Mouse (Mus musculus) activated CD4-positive, CD25-positive, alpha-beta regulatory T cell, adult 4 months (primary cell): Measurements from ENCODE around the gene Gm10320. TPM values are rescaled to one million over a fixed set of nuclear protein-coding genes. Genes with fewer than 3 reads are reported as not detected.

Source experiments
- ATAC-seq: one replicate; pipeline ENCODE4 v1.8.0; 2017
- polyA plus RNA-seq, 2 experiments: library from polyadenylated mRNA; unstranded; fragments of 100-300 nt; shearing (Covaris generic); gene quantifications; one replicate each; pipeline ENCODE4 v1.2.1; 2017

Gene Gm10320
- polyA plus RNA-seq, 2 experiments from 2014 or later = 1.3 TPM; not detected in 1

DNA sequence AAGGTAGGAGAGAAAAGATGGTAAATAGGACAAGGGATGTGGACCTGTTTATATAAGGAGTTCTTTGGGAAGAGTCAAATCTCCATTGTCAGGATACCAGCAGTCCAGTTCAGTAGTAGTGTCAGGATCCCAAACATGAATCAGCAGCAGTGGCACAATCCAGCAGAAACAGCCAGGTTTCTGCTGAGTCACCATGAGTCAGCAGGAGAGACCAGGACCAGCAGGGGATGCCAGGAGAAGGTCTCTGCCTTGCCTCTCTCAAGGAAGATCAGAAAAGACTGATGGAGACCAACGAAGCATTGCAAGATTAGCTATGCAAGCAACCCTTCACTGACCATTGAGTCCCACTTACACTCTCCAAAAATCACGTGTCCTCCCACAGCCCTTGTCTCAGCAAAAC lies 35.4 kb downstream of the Gm10320 start:
- ATAC-seq = no peak

DNA sequence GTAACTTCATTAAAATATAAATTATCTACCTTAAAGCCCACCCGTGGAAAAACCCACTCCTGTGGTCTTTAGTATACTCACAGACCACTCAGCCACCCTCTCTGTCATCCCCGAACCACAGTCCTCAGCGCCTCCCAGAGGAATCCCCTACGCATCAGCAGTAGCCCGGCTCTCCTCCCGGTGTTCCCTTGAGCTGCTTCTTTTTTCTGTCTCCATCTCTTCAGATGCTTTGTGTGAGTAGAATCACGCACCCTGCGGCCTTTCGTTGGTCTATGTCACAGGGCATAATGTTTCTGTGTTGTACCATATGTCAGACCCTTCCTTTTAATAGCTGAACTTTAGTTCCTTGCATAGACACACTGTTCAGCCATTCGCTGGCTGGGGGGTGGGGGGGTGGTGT lies 36.2 kb downstream of the Gm10320 start:
- no peak for ATAC-seq

DNA sequence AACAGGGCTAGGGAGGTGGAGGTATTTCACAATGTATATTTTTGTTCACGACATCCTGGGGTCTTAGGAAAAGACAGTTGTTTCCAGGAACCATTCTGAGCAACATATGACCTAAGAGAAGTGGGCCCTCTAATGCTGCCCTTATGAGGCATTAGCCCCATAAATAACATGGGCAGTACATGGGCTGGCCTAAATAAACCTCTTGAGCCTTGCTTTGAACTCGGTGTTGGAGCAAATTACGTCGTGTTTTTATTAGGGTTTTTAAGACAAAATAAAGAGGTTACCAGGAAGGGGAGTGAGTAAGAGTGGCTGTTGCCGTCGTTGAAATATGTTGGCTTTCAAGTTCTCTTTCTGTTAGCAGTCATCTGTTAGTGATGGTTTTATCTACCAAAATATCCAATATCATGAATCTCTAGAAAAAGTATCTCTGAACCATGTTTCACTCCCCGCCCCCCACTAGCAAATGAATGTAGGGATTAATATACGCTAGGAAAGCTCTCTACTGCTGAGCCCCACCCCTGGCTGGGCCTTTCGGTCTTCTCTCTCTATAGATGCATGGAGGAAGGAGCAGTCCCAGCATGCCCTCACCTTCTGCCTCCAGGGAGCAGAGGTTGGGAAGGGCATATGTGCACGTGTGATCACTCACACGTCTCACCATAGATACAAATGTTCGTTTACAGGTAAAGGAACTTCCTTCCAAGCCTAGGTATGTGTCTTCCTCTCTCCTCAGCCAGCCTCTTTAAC lies 37.4 kb downstream of the Gm10320 start:
- ATAC-seq = no peak

DNA sequence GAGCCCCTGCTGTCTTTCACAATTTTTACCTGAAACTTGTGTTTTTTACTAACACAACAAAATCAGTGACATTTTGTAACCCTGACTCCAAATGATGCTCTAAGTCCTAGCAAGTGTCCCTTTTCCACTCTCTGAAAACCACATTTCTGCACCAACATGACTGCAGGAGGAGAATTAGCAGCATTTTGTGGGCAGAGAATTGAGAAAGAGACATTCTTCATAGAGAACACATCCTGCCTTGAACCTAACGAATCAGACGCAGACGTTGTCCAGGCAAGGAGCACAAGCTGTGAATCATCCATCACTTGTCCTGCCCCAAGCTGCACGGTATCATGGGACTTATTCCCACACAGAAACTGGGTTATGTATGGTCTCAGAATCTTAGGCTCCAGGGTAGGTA lies 38.7 kb downstream of the Gm10320 start:
- ATAC-seq = no peak

DNA sequence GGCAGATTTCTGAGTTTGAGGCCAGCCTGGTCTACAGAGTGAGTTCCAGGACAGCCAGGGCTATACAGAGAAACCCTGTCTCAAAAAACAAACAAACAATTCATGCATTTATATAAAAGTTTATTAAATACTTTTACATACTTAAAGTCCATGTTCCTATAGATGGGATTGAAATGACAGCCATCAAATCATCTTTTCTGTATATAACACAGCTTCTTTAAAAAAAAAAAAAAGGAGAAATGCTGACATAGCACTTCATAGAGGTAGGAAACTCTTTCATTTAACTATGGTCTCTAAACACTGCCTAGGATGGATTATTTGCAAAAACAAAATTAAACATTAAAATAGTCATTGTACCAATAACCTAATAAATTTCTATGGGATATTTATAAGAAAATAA lies 43.1 kb downstream of the Gm10320 start:
- ATAC-seq = no peak

DNA sequence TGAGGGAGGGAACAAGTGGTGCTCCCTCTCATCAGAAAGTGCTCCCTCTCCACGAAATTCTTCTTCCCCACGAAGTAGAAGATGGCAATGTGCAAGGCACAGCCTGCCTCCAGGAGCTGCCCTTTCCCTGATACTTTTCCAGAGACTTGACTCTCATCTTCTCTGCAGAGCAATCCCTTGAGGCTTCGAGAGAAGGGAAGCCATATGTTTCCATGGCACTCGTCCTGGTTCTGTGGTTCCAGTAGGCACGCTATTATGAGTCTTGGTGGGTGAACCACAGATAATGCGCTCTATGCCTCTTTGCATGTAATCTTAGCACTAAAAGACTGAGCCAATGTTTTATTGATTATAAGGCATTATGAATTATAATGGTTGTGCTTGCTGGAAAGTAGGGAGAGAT lies 44.1 kb downstream of the Gm10320 start:
- no peak for ATAC-seq

DNA sequence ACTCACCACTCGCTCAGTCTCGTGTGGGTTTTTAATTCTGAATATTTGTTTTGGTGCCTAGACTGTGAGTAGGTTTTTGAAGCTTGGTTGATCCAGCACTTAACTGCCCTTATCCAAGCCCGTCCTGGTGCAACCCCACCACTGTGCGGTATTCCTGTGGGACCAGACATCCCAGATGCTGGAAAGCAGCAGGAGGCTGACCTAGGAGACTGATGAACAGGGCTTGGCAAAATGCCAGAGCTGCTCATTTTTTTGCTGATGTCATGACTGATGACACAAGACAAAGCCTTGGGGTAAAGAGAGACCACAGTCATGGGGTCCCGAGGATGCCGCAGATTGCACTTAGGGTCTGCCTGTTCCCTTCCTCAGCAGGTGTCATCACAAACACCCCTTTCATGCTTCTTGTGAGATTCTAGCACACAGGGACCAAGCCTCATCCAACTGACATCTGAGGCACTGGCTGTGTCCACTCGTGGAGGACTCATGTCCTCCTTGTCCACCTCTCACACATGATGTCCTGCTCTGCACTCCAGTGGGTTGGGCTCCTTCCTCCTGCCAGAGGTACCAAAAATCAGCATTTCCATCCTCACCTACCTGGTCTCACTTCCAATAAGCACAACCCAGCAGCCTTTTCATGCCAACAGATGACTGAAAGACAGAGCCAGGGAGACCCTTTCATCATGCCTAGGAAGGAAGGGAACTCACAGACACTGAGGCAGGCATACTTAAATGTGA lies 46.2 kb downstream of the Gm10320 start:
- ATAC-seq = no peak

DNA sequence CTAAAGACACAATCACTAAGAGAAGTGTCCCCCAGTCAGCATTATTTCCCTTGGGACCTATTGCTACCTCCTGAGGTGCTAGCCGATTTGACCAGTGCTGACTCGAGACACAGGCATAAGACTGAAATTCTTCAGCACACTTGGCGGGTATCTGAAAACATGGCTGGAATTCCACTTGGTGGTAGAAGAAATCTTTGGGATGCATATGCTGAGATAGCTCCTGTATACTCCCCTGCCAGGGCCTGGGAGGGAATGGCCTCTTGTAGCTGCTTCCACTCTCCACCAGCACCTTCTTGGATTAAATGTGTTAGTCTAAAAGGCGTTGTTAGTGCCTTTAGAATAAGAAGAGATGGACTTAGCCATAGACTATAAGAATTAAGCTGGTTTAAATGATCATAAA lies 50.8 kb downstream of the Gm10320 start:
- ATAC-seq = no peak

DNA sequence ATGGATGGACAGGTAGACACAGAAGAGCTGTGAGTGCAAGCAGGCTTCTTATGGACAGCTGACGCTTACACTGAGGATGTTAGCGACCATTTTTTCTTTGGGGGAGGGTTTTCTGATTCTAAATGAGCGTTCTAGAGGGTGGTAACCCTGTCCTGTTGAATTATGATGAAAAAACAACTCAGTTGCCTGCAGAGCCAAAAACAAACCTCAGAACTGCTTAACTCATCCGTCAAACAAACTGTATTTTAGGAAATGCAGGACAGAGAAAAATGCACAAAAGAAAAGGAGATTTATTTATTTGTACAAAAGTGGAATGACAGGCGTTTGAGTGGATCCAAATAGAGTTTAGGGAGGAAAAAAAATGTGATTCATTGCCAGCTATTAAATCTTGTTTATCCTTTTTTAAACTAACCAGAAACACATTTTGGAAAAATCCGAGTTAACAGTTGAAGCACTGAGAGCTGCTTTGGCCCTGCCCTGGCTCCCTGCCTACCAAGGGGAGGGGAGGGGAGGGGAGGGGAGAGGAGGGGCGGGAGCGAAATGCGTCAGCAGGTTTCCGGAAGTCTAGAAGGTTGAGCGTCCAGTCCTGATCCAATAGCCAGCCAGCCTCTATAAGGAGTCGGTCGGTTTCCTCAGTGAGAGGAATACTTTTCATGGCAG lies 51.4 kb downstream of the Gm10320 start:
- ATAC-seq = no peak

Other genes starting within 250 kb of the Gm10320 start
- 10 to 100 TPM; 23.8 to 26.9 TPM for gene Utp15, start 229.0 kb downstream of the Gm10320 start, polyA plus RNA-seq
- gene Ankra2, start 228.9 kb downstream of the Gm10320 start, polyA plus RNA-seq = 10 to 100 TPM; 23.1 to 24.9 TPM
- gene Gm21976, start 212.1 kb downstream of the Gm10320 start, polyA plus RNA-seq = not detected
- gene Btf3, start 175.0 kb downstream of the Gm10320 start, polyA plus RNA-seq = 1,000 to 10,000 TPM in 1 of 2 experiments, 100 to 1,000 TPM in 1; 915 to 1,034 TPM
- not detected for gene Foxd1, start 137.8 kb downstream of the Gm10320 start, polyA plus RNA-seq
- gene Tmem174, start 145.4 kb upstream of the Gm10320 start, polyA plus RNA-seq = not detected
- gene Tmem171, start 202.8 kb upstream of the Gm10320 start, polyA plus RNA-seq = under 1 TPM in 1 of 2 experiments, not detected in 1; 0.38 TPM